Mouse (Mus musculus) small intestine, adult 2 months (tissue): Measurements from ENCODE around the gene Ptpn4.

ENCODE experiments used
- CTCF ChIP-seq: fragments of 200-500 bp; IDR thresholded peaks from 2 replicates; pipeline ENCODE4 v1.5.1; 2012; ENCODE audit warnings: low read depth, mild to moderate bottlenecking, control low read depth, inconsistent platforms, low read length, moderate library complexity, mixed read lengths; ENCODE audit not compliant: insufficient replicate concordance, insufficient read length; ENCODE audit errors: extremely low read depth
- POLR2A ChIP-seq: fragments of 200-500 bp; IDR thresholded peaks from 2 replicates; pipeline ENCODE4 v1.6.1; 2012; ENCODE audit warnings: low read depth, mild to moderate bottlenecking, control low read depth, inconsistent platforms, low read length, moderate library complexity

DNA sequence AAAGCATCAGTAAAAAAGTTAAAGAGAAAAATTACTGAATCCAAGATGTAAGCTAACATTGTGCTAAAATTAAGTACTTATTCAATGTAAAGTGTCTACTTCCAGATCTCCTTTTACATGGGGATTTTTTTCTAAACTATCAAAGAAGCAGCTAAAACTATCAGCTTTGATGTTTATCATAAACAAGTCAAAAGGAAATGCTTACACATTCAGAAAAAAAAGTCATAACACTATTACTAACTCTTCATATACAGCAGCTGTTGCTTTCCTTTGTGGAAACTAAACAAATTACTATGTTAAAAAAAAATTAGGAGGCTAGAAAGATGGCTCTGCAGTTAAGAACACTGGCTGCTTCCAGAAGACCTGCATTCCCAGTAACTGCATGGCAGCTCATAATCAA lies 42.2 kb downstream of the Ptpn4 start:
- TF ChIP-seq CTCF (no peak), POLR2A (no peak)
